Mouse (Mus musculus): Measurements from ENCODE around the gene Kcnj12. TPM values are rescaled to one million over a fixed set of nuclear protein-coding genes. Genes with fewer than 3 reads are reported as not detected.

The Kcnj12 gene
- polyA plus RNA-seq (2012; rRNA removed) = 4.4 and 7.3 TPM in 2 replicates

DNA sequence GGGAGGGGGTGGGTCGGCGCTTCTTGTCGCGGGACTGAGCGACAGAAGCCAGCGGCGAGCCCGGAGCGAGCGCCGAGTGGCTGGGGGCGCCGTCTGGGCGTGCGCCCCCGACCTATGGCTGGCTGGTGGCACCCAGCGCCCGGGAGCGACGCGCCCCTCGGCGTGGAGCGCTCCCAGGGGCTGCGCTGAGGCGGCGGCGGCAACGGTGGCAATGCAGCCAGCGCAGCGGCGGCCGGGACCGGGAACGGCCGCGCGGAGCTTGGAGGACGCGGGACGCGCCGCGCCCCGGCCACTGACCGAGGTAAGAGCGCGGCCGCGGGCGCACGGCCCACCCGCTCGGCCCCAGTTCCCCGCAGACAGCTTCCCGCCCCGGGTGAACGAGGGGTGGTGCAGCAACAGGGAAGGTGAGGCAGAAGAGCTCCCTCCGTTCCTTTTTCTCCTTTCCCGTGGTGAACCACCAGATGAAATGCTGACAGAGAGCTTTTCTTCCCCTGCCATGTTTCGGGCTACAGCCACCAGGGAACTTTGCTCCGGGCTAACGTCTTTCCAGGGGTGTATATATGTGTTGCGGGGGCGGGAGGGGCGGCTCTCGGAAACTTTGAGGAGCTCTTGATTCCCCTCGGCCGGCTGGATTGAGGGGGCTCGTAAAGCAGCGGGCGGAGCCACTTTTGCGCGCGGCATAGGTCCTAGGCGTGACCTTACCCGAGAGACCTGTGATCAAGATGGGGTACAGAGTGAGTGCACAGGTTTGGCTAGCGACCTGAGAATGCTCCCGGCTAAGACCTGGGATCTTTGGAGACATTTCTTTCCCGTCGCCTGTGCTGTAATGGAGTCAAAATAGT, at the start of gene Kcnj12:
TSS of gene Kcnj12 (plus strand) at position 15 of the 842 bp plus-strand sequence.
- TF ChIP-seq POLR2A (IDR thresholded peaks at IDR 0.05; ENCODE audit: borderline replicate concordance, extremely low read depth, insufficient read depth, insufficient read length, poor library complexity, severe bottlenecking) (no peak), CTCF (IDR thresholded peaks at IDR 0.05; ENCODE audit: borderline replicate concordance, extremely low read depth, insufficient read depth, insufficient read length) (no peak)
- no peak for DNase-seq (ENCODE audit: low read depth)

DNA sequence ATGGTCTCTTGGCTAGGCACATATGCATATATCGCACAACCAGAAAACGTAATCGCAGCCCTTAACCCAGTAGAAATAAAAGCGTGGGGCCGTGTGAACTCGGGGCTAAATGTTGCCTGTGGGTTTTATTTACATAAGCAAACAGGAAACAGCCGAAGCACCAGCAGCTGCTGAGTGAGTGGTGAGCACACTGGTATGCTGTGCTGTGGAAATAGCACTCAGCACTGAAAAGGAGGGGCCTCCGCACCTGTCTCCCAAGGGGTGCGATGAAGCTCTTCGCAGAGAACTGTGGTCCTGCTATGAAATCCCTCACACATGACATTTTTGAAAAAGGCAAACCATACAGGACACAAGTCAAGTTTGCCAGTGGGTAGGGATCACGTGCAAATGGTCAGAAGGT, 47.3 kb upstream of the Kcnj12 start:
- DNase-seq (ENCODE audit: low read depth) = no peak
- TF ChIP-seq POLR2A (IDR thresholded peaks at IDR 0.05; ENCODE audit: borderline replicate concordance, extremely low read depth, insufficient read depth, insufficient read length, poor library complexity, severe bottlenecking) (no peak), CTCF (IDR thresholded peaks at IDR 0.05; ENCODE audit: borderline replicate concordance, extremely low read depth, insufficient read depth, insufficient read length) (no peak)

DNA sequence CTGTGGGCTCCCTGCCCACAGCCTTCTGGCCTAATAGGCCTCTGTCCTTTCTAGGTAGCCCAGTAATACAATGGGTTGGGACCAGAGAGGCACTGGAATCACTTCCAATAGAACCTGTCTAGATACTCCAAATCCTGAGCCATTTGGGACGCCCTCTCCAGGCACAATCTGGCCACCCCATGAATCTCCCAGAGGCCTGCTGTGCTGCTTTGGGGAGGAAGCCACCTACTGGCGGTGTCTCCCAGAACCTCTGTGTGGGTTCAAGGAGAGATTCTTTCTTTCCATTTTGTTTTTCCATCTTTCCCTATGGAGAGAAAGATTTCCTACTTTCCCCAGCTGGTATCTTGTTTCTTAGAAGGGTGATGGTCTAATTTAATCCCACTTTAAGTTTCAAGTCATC, 46.1 kb upstream of the Kcnj12 start:
- no peak for DNase-seq (ENCODE audit: low read depth)
- TF ChIP-seq POLR2A (IDR thresholded peaks at IDR 0.05; ENCODE audit: borderline replicate concordance, extremely low read depth, insufficient read depth, insufficient read length, poor library complexity, severe bottlenecking) (no peak), CTCF (IDR thresholded peaks at IDR 0.05; ENCODE audit: borderline replicate concordance, extremely low read depth, insufficient read depth, insufficient read length) (no peak)

DNA sequence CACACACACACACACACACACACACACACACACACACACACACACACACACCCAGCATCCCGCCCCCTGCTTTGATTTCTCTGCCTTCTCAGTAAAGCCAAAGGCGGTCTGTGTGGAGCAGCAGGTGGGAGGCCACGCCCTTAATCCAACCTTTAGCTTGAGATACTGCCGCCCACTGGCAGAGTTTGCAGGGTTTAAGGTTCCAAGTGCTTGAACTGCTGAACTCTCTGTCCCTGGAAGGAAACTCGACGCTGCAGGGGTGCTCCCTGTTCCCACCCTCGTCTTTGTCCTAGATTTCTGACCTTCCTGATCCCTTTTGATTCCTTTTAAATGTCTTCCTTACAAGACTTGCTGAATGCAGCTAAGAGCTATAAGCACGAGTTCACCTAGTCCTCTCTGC, 45.6 kb upstream of the Kcnj12 start:
- DNase-seq (ENCODE audit: low read depth) = peak; percentile 29
- TF ChIP-seq CTCF (IDR thresholded peaks at IDR 0.05; ENCODE audit: borderline replicate concordance, extremely low read depth, insufficient read depth, insufficient read length) (no peak), POLR2A (IDR thresholded peaks at IDR 0.05; ENCODE audit: borderline replicate concordance, extremely low read depth, insufficient read depth, insufficient read length, poor library complexity, severe bottlenecking) (no peak)

DNA sequence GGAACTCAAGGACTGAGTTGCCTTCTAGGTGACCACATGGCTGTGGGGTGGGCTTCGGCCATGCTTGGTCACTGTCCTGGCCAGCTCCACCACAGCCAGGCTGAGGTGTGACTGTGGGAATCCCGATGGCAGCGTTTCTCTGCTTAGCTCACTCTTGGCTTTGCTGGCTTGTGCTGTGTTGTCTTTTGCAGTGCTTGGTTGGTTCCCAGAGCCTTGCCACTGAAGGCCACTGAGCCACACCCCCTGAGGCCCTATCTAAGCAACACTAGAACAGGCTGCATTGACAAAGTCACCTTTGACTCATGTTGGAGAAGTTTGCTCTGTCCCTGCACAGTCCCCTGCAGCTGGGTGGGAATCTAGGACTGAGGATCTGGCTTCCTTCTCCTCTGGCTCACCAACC, 45.2 kb upstream of the Kcnj12 start:
- TF ChIP-seq CTCF (IDR thresholded peaks at IDR 0.05; ENCODE audit: borderline replicate concordance, extremely low read depth, insufficient read depth, insufficient read length) = no peak
- TF ChIP-seq POLR2A (IDR thresholded peaks at IDR 0.05; ENCODE audit: borderline replicate concordance, extremely low read depth, insufficient read depth, insufficient read length, poor library complexity, severe bottlenecking) = no peak
- DNase-seq (ENCODE audit: low read depth) = no peak

DNA sequence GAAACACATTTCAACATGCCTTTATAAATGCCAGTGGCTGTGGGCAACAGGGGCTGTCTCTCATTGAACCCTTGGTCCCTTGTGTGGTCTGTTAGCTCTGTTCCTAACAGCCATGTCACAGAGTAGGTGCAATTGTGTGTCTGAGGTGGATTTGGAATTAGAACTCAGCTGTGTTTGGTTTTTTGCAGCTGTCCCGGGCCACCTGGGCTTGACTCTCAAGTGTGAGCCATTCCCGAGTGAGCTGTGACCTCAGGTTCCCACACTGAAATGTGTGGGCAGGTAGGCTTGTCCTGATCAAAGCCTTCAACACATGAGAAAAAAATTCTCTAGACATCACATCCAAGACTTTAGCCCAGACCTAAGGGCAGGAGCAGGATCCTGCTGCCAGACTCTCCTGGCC, 43.7 kb upstream of the Kcnj12 start:
- DNase-seq (ENCODE audit: low read depth) = no peak
- TF ChIP-seq POLR2A (IDR thresholded peaks at IDR 0.05; ENCODE audit: borderline replicate concordance, extremely low read depth, insufficient read depth, insufficient read length, poor library complexity, severe bottlenecking) (no peak), CTCF (IDR thresholded peaks at IDR 0.05; ENCODE audit: borderline replicate concordance, extremely low read depth, insufficient read depth, insufficient read length) (no peak)

DNA sequence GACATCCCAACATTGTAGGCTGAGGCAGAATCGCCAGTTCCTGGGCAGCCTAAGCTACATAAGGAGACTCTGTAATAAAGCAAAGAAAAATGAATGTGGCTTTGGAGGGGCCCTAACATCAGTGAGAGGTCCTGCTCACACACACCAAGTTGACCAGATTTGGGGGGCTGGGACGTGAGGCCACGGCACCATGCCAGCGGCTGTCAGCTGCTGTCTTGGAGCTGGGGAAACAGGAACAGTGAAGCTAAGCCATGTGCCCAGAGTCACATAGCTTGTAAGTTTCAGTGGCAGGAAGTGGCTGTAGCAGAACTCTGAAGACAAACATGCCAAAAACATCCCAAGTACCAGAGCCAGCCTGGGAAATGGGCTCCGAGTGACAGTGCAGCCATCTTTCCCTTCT, 42.6 kb upstream of the Kcnj12 start:
- TF ChIP-seq CTCF (IDR thresholded peaks at IDR 0.05; ENCODE audit: borderline replicate concordance, extremely low read depth, insufficient read depth, insufficient read length) = no peak
- TF ChIP-seq POLR2A (IDR thresholded peaks at IDR 0.05; ENCODE audit: borderline replicate concordance, extremely low read depth, insufficient read depth, insufficient read length, poor library complexity, severe bottlenecking) = no peak
- DNase-seq (ENCODE audit: low read depth) = no peak

DNA sequence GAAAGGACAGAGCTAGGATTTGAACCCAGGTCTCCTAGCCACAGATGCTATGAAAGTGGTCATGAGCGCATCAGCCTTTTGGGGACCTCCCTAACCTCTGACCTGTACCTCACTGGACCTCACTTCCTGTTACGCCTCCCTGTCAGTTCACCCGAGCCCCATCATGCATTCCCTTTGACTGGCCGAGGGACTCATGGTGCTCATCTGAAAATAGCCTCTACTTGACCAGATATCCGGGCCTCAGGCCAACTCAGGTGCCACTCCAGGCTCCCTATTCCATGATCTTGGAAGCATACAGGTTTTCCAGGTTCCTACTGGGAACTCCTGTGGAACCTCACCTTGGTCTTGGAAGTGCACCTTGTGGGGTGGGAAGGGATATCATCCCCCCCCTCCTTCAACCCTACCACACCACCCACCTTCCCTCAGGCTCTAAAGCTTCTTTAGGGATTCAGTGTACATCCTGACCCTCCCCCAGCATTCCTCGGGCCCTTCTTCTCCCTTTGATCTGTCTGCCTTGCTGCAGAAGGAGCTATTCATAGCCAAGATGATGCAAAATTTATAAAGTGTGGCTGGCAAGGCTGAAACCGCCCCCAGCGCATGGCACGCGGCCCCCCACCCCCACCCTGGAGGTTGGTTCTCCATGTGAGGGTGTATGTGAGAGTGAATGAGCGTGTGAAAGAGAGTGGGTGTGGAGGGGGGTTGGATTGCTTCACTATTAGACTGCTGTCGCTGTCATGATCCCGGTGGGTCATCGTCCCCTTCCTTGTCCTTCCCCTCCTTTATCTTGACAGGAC, 40.5 kb upstream of the Kcnj12 start:
- peak; percentile 41 for DNase-seq (ENCODE audit: low read depth)

DNA sequence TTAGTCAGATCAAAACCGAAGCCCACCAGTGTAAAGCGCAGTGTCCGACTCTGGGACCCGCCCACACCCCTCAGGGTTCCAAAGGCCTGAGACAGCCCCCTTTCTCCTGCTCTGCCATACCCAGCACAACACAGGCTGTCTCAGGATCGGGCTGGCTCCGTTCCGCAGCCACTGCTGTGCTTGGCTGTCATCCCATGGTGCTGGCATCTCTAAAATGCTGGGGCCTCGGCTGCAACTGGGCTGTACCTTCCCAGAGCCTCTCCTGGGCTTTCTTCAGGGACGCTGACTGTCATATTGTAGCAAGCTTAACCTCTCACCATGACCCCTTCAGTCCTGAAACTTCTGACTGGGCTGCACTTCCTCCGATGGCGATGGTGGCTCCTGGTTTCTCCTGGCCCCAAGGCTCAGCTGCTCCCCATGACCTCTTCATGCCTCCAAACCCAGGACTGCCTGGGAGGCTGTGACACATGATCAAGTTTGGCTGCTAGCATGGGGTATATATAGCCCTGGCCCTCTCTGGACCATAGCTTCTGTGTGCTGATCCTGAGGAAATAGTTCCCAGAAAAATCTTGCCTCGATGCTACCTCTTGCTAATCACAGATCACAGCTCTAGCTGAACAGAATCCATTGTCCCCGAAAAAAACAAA, 37.3 kb upstream of the Kcnj12 start:
- DNase-seq (ENCODE audit: low read depth) = peak; percentile 85
- TF ChIP-seq CTCF (IDR thresholded peaks at IDR 0.05; ENCODE audit: borderline replicate concordance, extremely low read depth, insufficient read depth, insufficient read length) = no peak
- TF ChIP-seq POLR2A (IDR thresholded peaks at IDR 0.05; ENCODE audit: borderline replicate concordance, extremely low read depth, insufficient read depth, insufficient read length, poor library complexity, severe bottlenecking) = no peak

More for the DNA sequence above, 40.5 kb upstream of the Kcnj12 start:
- TF ChIP-seq CTCF (IDR thresholded peaks at IDR 0.05; ENCODE audit: borderline replicate concordance, extremely low read depth, insufficient read depth, insufficient read length) = no peak
- no peak for TF ChIP-seq POLR2A (IDR thresholded peaks at IDR 0.05; ENCODE audit: borderline replicate concordance, extremely low read depth, insufficient read depth, insufficient read length, poor library complexity, severe bottlenecking)

DNA sequence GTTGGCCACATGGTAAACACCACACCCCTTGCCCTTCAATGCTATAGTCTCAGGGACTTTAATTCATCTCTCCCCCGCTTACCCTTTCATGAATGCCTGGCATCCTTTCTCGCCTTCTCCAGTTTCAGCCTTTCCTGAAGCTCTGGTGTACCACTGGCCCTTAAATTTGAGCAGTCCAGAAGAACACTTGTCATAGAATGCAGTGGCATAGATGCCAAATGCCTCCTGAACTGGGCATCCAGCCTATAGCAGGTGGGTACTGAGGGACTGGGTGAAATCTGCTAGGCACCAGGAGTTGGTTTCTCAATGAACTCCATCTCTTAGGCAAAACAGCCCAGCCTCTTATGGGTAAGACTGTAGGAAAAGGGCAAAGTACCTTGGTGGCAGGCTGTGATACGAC, 31.9 kb upstream of the Kcnj12 start:
- DNase-seq (ENCODE audit: low read depth) = no peak
- no peak for TF ChIP-seq POLR2A (IDR thresholded peaks at IDR 0.05; ENCODE audit: borderline replicate concordance, extremely low read depth, insufficient read depth, insufficient read length, poor library complexity, severe bottlenecking)
- TF ChIP-seq CTCF (IDR thresholded peaks at IDR 0.05; ENCODE audit: borderline replicate concordance, extremely low read depth, insufficient read depth, insufficient read length) = no peak

DNA sequence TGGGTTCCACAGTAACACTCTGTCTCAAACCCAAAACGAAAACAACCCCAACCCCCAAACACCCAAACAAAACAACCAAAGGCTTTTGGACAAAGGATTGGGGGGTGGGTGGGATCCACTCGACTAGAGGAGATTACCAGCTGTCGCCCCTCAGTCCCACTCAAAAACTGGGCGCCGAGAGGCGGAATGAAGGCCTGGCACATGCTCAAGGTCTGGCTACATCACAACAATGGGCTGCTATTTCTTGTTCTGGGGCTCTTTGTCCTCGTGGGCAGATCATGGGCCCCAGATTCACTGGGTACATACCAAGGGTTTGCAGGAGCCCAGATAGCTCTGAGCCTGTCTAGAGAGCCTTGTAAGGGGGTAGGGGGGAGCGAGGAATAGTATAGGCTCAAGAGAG, 19.6 kb upstream of the Kcnj12 start:
- no peak for TF ChIP-seq POLR2A (IDR thresholded peaks at IDR 0.05; ENCODE audit: borderline replicate concordance, extremely low read depth, insufficient read depth, insufficient read length, poor library complexity, severe bottlenecking)
- TF ChIP-seq CTCF (IDR thresholded peaks at IDR 0.05; ENCODE audit: borderline replicate concordance, extremely low read depth, insufficient read depth, insufficient read length) = no peak
- peak; percentile 33 for DNase-seq (ENCODE audit: low read depth)

Data from brain, embryonic 14.5 days (tissue).